Mouse (Mus musculus) ES-E14 (cell line): ENCODE measurements around the gene Plekhd1.

ENCODE experiments used
- CHD2 ChIP-seq: IDR thresholded peaks from 2 replicates; pipeline ENCODE4 v1.6.1; 2014; ENCODE audit warnings: mild to moderate bottlenecking, low read depth, low read length, inconsistent platforms
- HCFC1 ChIP-seq: IDR thresholded peaks from 2 replicates; pipeline ENCODE4 v1.6.1; 2012; ENCODE audit warnings: low read length, inconsistent platforms, borderline replicate concordance; ENCODE audit not compliant: insufficient read depth

DNA sequence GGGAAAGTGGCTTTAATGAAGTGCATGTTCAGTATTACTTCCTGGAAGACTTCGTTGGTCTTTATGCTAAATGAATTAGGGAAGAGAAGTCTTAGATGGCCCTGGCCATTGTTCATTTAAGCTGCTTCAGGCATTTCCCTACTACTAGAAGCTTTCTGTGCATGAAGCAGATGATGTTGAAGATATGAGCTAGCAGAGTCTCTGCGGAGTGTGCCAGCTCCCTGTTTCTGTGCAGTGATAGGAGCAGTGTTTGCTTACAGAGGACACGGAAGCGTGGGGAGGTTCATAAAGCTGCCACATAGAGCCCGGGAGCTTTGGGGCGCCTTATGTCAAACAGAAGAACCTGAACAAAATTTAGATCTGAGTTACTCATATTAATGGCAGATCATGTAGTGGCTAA lies 33.7 kb upstream of the Plekhd1 start:
- TF ChIP-seq CHD2 (no peak), HCFC1 (no peak)
